Mouse (Mus musculus) testis, adult 2 months (tissue): ENCODE measurements around the gene Gm20388.
A peak's percentile ranks its signal among the peaks of the same experiment; 100 is the strongest.

ENCODE experiments used
- CTCF ChIP-seq: fragments of 200-500 bp; IDR thresholded peaks from 2 replicates; pipeline ENCODE4 v1.5.1; 2012; ENCODE audit warnings: low read depth, mild to moderate bottlenecking, inconsistent platforms, low read length, moderate library complexity; ENCODE audit not compliant: control insufficient read depth, insufficient read depth, insufficient replicate concordance
- POLR2A ChIP-seq: fragments of 200-500 bp; IDR thresholded peaks from 2 replicates; pipeline ENCODE4 v1.6.1; 2012; ENCODE audit warnings: low read depth, mild to moderate bottlenecking, inconsistent platforms, low read length, moderate library complexity; ENCODE audit not compliant: control insufficient read depth

DNA sequence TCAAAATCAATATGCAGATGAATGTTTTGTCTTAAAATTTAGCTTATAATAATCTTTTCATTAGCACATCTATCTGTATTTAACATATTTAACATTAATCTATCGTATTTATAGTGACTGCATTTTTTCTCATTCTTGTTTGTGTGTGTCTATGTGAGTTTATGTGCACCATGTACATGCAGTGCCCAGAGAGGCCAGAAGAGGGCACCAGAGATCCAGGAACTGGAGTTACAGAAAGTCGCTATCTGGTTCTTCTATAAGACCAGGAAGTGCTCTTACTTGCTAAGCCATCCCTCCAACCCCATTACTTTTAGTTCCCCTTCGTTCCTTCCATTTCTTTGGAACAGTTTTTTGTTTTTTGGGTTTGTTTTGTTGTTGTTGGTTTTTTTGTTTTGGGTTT is 2213.7 kb downstream of the Gm20388 start:
- TF ChIP-seq POLR2A (no peak), CTCF (peak; percentile 14; the same call in 1 of the 2 replicates)
